Mouse (Mus musculus): ENCODE measurements around the gene Sgip1.

- TF ChIP-seq CTCF (IDR thresholded peaks at IDR 0.05; ENCODE audit: control insufficient read depth, insufficient read depth, insufficient replicate concordance, low read depth, low read length) (no peak), POLR2A (IDR thresholded peaks at IDR 0.05; ENCODE audit: control insufficient read depth, low read depth, low read length) (no peak)
Observed at GRCm38 (mm10) chr4:102930679-102931078, 189.6 kb downstream of the Sgip1 start.

Measured in testis, adult 2 months (tissue).